Mouse (Mus musculus) right cerebral cortex, postnatal 4 days (tissue): ENCODE data around the gene Prdm4.

ENCODE experiments used
- DNase-seq: peaks from one replicate; pipeline ENCODE4 v3.0.0-alpha.2; 2022

Prdm4 gene

GRCm38 (mm10) chr10:85871698-85872478 is 45.1 kb downstream of the Prdm4 start:
- peak; percentile 96 for DNase-seq

- no peak for DNase-seq
Observed at GRCm38 (mm10) chr10:85846105-85846862, 70.7 kb downstream of the Prdm4 start.
